Mouse (Mus musculus): ENCODE measurements around the gene Ccdc134.

The Ccdc134 gene

DNA sequence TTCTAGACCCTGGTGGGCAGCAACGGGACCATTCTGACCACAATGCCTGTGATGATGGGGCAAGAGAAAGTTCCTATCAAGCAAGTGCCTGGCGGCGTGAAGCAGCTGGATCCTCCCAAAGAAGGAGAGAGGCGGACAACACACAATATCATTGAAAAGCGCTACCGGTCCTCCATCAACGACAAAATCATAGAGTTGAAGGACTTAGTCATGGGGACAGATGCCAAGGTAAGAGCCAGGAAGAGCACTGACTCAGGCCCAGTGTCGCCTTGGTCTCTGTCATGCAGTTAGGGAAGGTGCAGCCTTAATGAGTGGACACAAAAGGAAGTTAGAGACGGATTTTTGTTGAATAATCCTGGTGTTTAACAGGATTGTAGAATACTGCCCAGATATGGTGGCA, 47.4 kb downstream of the Ccdc134 start:
- DNase-seq: no peak

DNA sequence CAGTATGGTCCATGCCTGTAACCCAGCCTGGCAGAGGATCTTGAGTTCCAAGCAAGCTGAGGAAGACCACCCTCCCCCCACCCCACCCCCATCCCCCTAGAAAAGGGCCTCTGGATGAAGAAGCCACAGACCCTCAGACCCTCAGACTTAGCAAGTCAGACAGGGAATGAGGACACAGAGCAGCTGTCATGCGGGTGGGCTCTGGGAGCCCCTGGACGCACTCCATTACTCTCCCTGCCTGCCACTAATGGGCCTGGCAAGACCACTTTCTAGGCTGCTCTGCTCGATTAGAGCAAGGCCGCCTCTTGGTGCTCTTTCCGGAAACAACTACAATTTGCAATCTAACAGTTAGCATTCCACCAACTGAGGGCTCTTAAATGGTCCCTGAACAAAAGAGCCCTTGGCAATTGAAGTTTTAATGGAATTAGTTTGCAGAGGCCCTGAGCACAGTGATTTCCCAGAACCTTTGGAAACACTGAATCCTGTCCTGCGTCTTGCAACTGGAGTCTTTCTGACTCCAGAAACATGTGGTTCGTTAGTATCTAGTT, 50.1 kb downstream of the Ccdc134 start:
- DNase-seq: no peak

DNA sequence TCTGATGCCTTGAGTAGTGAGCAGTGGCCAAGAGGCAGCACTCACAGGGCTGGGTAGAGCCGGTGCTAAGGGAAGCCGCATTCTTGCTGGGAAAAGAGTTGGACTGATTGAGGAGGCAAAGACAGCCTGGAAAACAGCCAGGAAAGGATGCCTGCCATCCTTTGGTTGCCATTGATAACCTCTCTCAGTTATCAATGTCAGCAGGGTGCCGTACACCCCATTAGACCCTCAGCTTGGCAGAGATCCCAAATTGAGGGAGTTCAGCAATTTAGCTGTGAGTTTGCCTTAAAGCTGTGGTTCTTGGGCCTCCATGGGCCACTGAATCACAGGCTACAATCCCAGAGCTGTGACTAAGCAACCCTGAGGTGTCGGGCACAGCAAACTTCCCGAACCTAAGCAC, 53.4 kb downstream of the Ccdc134 start:
- no peak for DNase-seq

DNA sequence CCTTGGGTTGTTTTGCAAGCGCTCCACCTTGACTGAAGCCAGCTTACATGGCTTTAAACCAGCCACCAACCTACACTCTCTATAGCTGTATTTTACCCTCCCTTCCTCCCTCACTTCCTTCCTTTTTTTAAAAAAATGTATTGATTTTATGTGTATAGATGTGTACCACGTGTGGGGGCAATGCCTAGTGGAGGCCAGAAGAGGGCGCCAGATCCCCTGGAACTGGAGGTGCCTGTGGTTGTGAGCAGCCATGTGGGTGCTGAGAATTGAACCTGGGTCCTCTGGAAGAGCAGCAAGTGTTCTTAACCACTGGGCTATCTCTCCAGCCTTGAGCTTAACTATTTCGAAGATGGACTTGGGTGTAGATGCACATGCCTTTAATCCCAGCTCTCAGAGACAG, 54.6 kb downstream of the Ccdc134 start:
- no peak for DNase-seq

DNA sequence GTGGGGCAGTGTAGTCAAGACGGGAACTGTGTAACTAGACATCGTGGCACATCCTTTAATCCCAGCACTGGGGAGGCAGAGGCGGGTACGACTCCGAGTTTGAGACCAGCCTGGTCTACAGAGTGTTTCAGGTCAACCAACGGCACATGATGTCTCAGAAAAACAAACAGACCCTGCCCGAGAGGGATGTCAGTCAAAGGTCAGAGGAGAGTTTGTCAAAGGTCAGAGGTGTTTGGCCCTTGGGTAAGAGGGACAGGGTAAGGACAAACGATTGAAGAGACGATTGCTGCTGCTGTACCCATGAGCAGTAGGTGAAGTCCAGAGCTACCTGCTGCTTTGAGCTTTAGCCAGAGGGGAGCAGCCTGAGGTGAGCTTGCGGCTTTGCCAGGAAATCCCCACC, 55.9 kb downstream of the Ccdc134 start:
- DNase-seq: no peak

DNA sequence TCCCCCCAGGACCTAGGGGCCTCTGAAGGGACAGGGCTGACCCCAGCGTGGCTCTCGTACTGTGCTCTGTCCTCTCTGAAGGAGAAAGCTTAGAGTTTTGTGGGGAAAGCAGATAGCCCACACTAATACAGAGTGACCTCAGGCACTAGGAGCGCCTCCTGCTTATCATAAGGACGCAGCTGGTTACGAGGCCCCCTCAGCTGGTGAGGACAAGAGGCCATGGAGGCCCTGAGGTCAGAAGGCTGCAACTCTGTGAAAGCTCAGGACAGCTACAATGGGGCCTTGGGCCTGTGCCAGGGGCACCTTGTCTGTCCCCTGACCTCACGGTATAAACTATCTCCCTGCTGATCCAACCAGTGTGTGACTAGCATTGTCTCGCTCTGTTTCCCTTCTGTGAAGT, 56.5 kb downstream of the Ccdc134 start:
- no peak for DNase-seq

DNA sequence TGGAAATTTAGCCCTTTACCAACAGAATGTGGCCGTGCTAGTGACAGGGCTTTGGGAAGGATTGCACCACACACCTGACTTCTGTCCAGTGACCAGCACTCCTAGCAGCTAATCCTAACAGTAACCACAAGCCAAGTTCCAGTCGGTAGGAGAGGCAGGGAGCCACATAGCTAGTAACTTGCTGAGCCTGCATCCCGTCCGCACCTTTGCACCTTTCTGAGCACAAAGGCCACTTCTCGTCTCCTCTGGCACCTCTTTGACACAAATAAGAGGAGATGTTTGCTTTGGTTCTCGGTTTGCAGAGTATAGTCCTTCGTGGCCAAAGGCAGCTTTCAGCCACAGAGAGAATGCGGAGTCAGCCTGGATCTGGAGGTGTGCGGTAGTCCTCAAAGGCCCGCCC, 56.9 kb downstream of the Ccdc134 start:
- DNase-seq: no peak

DNA sequence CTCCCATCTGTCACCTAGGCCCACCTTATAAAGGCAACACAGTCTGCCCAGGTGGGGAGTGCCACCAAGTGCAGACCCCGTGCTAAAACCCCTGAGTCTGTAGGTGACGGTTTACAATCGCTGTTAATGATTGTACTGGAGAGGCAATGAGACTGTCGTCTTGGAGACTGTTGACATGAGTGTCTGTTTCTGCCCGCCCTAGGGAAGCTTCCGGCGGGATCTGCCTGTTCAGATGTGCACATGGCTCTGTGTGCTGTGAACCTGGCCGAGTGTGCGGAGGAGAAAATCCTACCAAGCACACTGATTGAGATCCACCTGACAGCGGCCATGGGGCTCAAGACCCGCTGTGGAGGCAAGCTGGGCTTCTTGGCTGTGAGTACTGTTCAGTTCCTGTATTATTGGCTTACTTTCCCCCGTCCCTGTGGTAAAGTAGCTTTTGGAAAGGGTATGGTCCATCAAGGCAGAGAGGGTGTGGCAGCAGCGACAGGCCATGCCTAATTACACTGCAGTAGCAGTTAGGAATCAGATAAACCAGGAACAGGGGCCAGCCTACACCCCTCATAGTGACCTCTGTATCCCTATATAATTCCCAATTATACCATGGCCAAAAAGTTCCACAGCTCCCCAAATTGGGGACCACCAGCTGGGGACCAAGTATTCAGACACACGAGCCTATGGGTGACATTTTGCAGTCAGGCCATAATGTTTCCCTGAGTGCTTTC, 57.5 kb downstream of the Ccdc134 start:
- DNase-seq: no peak

DNA sequence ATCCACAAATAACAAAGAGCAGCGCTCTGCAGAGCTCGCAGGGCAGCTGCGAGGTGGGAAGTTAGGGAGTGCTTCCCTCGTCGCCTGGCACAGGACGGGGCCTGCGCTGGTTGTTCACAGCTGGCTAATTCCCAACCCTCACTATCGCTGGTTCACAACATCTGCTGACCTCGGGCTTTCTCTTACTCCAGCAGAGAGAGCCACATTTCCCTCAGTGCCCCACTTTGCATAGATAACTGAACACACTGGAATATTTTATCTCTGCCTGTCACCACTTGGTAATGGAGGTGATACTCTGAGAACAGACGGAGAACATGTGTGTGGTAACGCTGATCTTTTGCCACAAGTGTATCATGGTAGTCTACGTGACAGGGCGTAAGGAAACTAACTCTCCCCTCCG, 58.4 kb downstream of the Ccdc134 start:
- no peak for DNase-seq

DNA sequence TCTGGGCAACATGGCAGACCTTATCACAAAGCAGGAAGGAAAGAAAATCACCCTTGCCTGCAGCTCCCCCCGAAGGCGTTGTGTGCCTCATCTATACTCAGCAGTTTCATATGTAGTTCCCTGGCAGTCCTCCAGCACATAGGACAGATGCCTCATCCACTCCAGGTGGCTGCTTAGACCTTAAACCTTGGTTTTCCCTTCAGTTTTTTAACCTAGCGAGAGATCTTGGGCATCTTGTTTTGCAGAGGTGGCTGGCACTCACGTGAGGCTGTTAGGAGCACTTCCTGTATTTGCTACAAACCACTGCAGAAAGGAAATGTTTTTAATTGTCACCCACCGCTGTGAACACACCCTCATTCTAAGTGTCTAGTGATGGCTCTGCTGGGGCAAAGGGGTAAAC, 59.2 kb downstream of the Ccdc134 start:
- DNase-seq: no peak

DNA sequence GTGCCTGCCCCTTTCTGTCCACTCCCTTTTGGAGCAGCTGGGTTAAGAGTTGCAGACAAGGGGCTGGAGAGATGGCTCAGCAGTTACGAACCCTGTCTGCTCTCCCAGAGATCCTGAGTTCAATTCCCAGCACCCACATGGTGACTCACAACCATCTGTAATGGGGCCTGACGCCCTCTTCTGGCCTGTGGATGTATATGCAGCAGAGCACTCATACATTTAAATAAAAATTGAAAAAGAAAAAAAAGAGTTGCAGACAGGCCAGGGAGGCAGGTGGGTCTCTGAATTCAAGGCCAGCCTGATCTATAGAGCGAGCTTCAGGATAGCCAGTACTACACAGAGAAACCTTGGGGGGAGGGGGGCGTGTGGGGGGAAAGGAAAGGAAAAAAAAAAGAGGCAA, 59.7 kb downstream of the Ccdc134 start:
- no peak for DNase-seq

DNA sequence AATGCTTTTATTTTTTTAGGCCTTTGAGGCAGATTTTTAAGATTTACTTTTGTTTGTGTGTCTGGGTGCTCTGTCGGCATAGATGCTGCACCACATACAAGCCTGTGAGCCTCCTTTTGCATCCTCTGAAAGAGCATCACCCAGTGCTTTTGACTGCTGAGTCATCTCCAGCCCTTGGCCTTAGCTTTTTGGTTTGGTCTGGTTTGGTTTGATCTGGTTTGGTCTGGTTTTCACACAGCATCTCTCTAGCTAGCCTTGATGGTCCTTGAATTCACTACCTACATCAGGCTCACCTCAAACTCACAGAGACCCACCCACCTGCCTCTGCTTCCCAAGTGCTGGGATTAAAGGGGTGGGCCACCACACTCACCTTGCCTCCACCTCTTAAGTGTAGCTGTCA, 60.2 kb downstream of the Ccdc134 start:
- DNase-seq: no peak

DNA sequence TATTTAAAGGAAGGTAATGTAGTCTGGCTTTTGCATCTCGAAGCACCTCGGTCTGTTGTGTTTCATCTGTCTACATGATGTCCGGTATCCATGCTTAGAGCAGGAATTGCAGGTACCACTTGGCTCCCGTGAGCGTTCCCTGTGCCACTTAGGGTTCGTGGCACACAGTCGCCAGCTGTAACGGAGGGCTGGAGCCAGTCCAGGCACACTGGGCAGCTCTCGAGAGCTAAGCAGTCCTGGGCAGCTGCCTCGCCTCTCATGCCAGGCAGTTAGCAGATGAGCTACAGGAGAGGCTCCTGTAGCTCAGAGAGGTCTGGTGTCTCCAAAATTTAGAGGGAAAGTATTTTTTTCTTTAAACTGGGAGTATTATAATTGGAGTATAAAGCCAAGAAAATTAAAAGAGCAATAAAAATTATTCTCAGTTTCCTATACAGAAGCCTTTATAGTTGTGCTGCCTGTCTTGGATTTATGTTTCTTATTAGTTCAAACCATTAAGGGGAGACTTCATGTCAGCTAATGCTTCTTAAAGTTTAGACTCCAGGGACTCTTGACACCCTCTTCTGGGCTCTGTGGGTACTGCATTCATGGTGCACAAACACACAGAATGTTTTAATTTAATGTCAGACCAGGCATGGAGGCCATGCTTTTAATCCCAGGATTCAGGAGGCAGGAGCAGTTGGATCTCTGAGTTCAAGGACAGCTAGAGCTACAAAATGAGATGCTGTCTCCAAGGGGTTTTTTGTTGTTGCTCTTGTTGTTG, 60.9 kb downstream of the Ccdc134 start:
- no peak for DNase-seq
